Mouse (Mus musculus): ENCODE data around the gene Itga5. TPM values are rescaled to one million over a fixed set of nuclear protein-coding genes. Genes with fewer than 3 reads are reported as not detected.
A peak's percentile ranks its signal among the peaks of the same experiment; 100 is the strongest.

Gene Itga5
- polyA plus RNA-seq, 1 experiment from 2014 or later: 52.2 TPM

GRCm38 (mm10) chr15:103308056-103308875 is 58.3 kb downstream of the Itga5 start:
- Histone ChIP-seq H3K36me3 (no peaks in the 10 kb centered on the region), H3K4me2 (replicated peaks) (peak overlapping the region; percentile 4; the same call in 1 of the 2 replicates), H3K27ac (replicated peaks) (no peak overlapping the region), H3K27me3 (0 out of 2 replicates have a peak, but pooled peaks cover 6% of the 10 kb centered on the region), H3K4me3 (replicated peaks) (no peak overlapping the region), H3K9me3 (replicated peaks) (no peaks in the 10 kb centered on the region), H3K9ac (no peak overlapping the region; the same call in 1 of the 2 replicates), H3K4me1 (peaks cover 35% of the 10 kb centered on the region)
- WGBS: 44% methylated on average over 28 of the region's 28 CpGs
- ATAC-seq (ENCODE audit: insufficient number of reproducible peaks, low FRiP score, low TSS enrichment, low read depth): no peak

DNA sequence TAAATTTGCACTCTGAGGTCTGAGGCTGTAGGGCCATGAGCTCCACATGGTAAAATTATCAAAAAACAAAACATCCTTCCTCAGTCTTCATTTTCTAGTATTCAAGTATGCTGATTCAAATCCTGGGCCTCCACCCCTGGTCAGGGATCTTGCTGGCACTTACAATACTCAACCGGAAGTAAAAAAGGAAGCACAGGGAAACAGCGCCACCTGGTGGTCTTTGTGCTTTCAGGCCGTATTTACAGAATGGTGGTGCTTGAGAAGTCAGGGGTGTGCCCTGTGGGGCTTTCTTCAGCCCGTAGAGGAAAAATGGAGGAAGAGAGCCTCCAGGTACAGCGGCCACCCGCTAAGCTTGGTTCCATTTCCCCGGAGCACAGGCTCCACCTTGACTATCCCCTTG is 59.4 kb downstream of the Itga5 start:
- Histone ChIP-seq H3K4me2 (replicated peaks) (peak overlapping the region; percentile 29), H3K27me3 (0 out of 2 replicates have a peak, but pooled peaks cover 6% of the 10 kb centered on the region), H3K9ac (no peak overlapping the region), H3K4me3 (replicated peaks) (no peak overlapping the region), H3K4me1 (peaks cover 47% of the 10 kb centered on the region), H3K27ac (replicated peaks) (0 out of 2 replicates have a peak overlapping the region, but pooled peaks have one; percentile 4), H3K36me3 (no peaks in the 10 kb centered on the region), H3K9me3 (replicated peaks) (no peaks in the 10 kb centered on the region)
- under 1% methylated on average over 7 of the region's 7 CpGs for WGBS
- no peak for ATAC-seq (ENCODE audit: insufficient number of reproducible peaks, low FRiP score, low TSS enrichment, low read depth)

GRCm38 (mm10) chr15:103305792-103306645 is 60.5 kb downstream of the Itga5 start:
- Histone ChIP-seq H3K4me3 (replicated peaks) (peak overlapping the region; percentile 52), H3K27me3 (0 out of 2 replicates have a peak, but pooled peaks cover 6% of the 10 kb centered on the region), H3K9ac (peak overlapping the region; percentile 50), H3K9me3 (replicated peaks) (no peaks in the 10 kb centered on the region), H3K27ac (replicated peaks) (peak overlapping the region; percentile 96), H3K4me1 (peaks cover 57% of the 10 kb centered on the region), H3K4me2 (replicated peaks) (peak overlapping the region; percentile 73), H3K36me3 (no peaks in the 10 kb centered on the region)
- 30% methylated on average over 8 of the region's 8 CpGs for WGBS
- no peak for ATAC-seq (ENCODE audit: insufficient number of reproducible peaks, low FRiP score, low TSS enrichment, low read depth)

- peaks cover 65% of the 10 kb centered on the region for H3K4me1 ChIP-seq
- peak; percentile 93 for ATAC-seq (ENCODE audit: insufficient number of reproducible peaks, low FRiP score, low TSS enrichment, low read depth)
- peak overlapping the region; percentile 73 for H3K4me2 ChIP-seq (replicated peaks)
- 0 out of 2 replicates have a peak, but pooled peaks cover 6% of the 10 kb centered on the region for H3K27me3 ChIP-seq
- H3K36me3 ChIP-seq: no peaks in the 10 kb centered on the region
- WGBS: under 1% methylated on average over 71 of the region's 71 CpGs
- peak overlapping the region; percentile 50 for H3K9ac ChIP-seq
- peak overlapping the region; percentile 96 for H3K27ac ChIP-seq (replicated peaks)
- peak overlapping the region; percentile 52 for H3K4me3 ChIP-seq (replicated peaks)
- no peaks in the 10 kb centered on the region for H3K9me3 ChIP-seq (replicated peaks)
Observed at GRCm38 (mm10) chr15:103305070-103305678, 61.4 kb downstream of the Itga5 start.

DNA sequence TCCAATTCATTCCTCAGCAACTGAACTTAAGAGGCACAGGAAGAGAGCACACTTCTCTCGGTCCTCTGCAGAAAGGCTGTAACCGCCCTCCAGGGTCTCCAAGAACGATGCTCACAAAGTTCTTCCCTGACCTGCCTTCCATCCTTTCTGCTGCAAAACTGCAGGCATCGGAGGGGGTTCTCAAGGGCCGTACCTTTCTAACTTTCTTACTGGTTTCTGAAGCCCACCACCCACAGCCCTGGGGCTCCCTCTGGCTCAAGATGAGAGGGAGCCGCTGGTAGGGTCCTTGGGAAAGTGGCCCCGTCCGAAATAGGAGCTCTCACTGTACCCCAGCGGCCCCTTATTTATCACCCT is 62.0 kb downstream of the Itga5 start:
- 1% methylated on average over 9 of the region's 9 CpGs for WGBS
- 0 out of 2 replicates have a peak, but pooled peaks cover 6% of the 10 kb centered on the region for H3K27me3 ChIP-seq
- no peaks in the 10 kb centered on the region for H3K36me3 ChIP-seq
- no peak for ATAC-seq (ENCODE audit: insufficient number of reproducible peaks, low FRiP score, low TSS enrichment, low read depth)
- H3K9ac ChIP-seq: peak overlapping the region; percentile 33
- H3K4me1 ChIP-seq: peaks cover 71% of the 10 kb centered on the region
- H3K4me2 ChIP-seq (replicated peaks): peak overlapping the region; percentile 73
- H3K4me3 ChIP-seq (replicated peaks): peak overlapping the region; percentile 52
- peak overlapping the region; percentile 95 for H3K27ac ChIP-seq (replicated peaks)
- H3K9me3 ChIP-seq (replicated peaks): no peaks in the 10 kb centered on the region

DNA sequence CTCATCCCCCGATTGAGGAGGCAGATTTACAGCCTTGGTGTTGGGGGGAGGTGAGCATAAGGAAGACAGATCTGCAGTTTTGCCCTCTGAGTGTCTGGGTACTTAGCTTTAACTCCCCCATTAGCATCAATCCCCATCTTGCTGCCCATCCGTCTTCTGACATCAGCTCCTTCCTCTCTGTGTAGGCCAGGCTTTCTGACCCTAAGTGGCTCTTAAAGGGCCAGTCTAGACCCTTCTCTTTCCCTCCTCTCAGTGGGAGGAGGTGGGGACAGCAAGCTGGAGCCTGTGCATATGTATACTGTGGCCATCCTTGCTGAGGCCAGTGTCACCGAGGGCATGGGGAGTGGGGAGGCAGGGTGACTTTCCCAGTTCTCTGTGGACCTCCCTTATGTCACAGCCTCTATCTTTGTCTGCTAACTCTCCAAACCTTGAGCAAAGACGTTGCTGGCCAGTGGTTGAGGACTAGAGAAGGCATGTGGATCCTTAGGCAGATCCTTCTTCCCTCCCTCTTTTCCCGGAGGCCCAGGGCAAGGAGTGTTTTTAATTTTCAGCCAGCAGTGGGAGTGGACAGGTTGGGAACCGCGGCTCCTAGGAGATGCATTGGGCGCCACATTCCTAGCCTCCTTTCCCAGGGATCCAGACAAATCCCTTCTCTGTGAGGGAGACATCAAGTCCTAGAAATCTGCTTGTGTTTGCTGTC is 62.5 kb downstream of the Itga5 start:
- peak overlapping the region; percentile 95 for H3K27ac ChIP-seq (replicated peaks)
- WGBS: 9% methylated on average over 8 of the region's 8 CpGs
- H3K4me2 ChIP-seq (replicated peaks): peak overlapping the region; percentile 73
- no peak for ATAC-seq (ENCODE audit: insufficient number of reproducible peaks, low FRiP score, low TSS enrichment, low read depth)
- H3K27me3 ChIP-seq: 0 out of 2 replicates have a peak, but pooled peaks cover 4% of the 10 kb centered on the region
- no peaks in the 10 kb centered on the region for H3K9me3 ChIP-seq (replicated peaks)
- H3K9ac ChIP-seq: no peak overlapping the region
- peaks cover 76% of the 10 kb centered on the region for H3K4me1 ChIP-seq
- peaks cover 3% of the 10 kb centered on the region; the same call in 1 of the 2 replicates for H3K36me3 ChIP-seq
- H3K4me3 ChIP-seq (replicated peaks): peak overlapping the region; percentile 52

DNA sequence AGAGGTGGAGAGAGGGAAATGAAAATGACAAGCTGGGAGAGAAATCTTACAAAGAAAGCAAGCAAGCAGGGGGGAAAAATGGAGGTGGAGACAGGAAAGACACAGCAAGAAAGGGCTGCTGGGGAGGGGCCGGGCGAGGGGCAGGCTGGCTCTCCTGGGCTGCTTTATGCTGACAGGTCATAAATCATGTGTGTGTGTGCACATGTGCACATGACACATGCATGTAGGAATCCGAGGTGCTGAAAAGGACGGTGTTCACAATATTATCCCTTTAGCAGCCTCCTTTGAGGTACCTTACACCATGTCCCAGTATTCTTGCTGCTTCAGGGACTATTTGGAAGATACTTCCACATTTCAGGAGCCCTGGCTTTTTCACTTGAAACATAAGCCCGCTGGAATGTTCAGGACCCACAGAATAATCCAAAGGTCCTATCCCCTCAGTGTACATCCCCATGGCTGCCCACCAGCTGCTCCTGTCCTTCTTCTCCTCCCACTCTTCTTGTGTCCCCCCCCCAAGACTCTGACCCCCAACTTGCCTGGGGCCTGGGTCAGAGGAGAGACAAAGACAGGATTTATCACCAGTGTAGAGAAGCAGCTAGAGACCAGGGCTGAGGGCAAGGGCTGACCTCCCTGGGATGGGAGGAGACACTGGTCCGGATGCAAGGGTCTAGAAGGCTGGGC is 64.1 kb downstream of the Itga5 start:
- Histone ChIP-seq H3K4me3 (replicated peaks) (no peak overlapping the region), H3K36me3 (peaks cover 8% of the 10 kb centered on the region; the same call in 1 of the 2 replicates), H3K27ac (replicated peaks) (peak overlapping the region; percentile 95), H3K4me1 (peaks cover 87% of the 10 kb centered on the region), H3K27me3 (no peaks in the 10 kb centered on the region), H3K9me3 (replicated peaks) (no peaks in the 10 kb centered on the region), H3K9ac (0 out of 2 replicates have a peak overlapping the region, but pooled peaks have one; percentile 15), H3K4me2 (replicated peaks) (no peak overlapping the region)
- no peak for ATAC-seq (ENCODE audit: insufficient number of reproducible peaks, low FRiP score, low TSS enrichment, low read depth)
- 33% methylated on average over 6 of the region's 6 CpGs for WGBS

GRCm38 (mm10) chr15:103301547-103302340 is 64.8 kb downstream of the Itga5 start:
- 38% methylated on average over 5 of the region's 5 CpGs for WGBS
- H3K27me3 ChIP-seq: no peaks in the 10 kb centered on the region
- peaks cover 85% of the 10 kb centered on the region for H3K4me1 ChIP-seq
- H3K4me3 ChIP-seq (replicated peaks): no peak overlapping the region
- peak overlapping the region; percentile 95 for H3K27ac ChIP-seq (replicated peaks)
- no peaks in the 10 kb centered on the region for H3K9me3 ChIP-seq (replicated peaks)
- 0 out of 2 replicates have a peak overlapping the region, but pooled peaks have one; percentile 15 for H3K9ac ChIP-seq
- H3K4me2 ChIP-seq (replicated peaks): no peak overlapping the region
- H3K36me3 ChIP-seq: peaks cover 14% of the 10 kb centered on the region; the same call in 1 of the 2 replicates
- ATAC-seq (ENCODE audit: insufficient number of reproducible peaks, low FRiP score, low TSS enrichment, low read depth): no peak

DNA sequence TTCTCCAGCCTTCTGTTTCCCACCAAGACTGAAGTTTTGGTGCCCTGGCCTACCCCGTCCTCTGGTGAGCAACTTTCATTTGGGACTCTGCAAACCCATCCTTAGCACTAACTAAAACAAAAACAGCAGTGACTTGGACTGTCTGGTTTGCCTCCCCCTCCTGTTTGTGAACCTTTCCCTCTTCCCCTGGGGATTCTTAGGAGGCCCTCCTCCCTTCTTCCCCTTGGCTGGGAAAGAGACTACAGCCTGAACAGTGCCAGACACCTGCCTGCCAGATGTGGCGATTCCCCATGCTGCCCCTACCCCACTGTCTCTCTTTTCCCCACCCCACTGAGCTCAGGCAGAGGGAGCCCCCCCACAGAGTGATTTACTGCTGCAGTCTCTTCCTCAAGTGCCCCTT is 65.5 kb downstream of the Itga5 start:
- Histone ChIP-seq H3K4me3 (replicated peaks) (no peak overlapping the region), H3K4me2 (replicated peaks) (peak overlapping the region; percentile 38), H3K27me3 (no peaks in the 10 kb centered on the region), H3K27ac (replicated peaks) (peak overlapping the region; percentile 95), H3K4me1 (peaks cover 85% of the 10 kb centered on the region), H3K9ac (no peak overlapping the region), H3K9me3 (replicated peaks) (no peaks in the 10 kb centered on the region), H3K36me3 (peaks cover 18% of the 10 kb centered on the region; the same call in 1 of the 2 replicates)
- 8% methylated on average over 2 of the region's 2 CpGs for WGBS
- peak; percentile 69 for ATAC-seq (ENCODE audit: insufficient number of reproducible peaks, low FRiP score, low TSS enrichment, low read depth)

Measured in embryonic facial prominence, embryonic 15.5 days (tissue).